Mouse (Mus musculus): ENCODE results near the gene Gba2. TPM values are rescaled to one million over a fixed set of nuclear protein-coding genes. Genes with fewer than 3 reads are reported as not detected.
"Not testable (repeated sequence)": the region's sequence is repeated elsewhere in the genome, so short reads cannot be mapped to it uniquely, and the experiment has no call there.

The Gba2 gene
- total RNA-seq, 4 experiments from 2014 or later, result 11.1 to 19.1 (median 15.7) TPM

- not testable (repeated sequence) for DNase-seq
Measured at GRCm38 (mm10) chr4:43551854-43552253, 26.8 kb downstream of the Gba2 start.

GRCm38 (mm10) chr4:43549055-43549454, 29.6 kb downstream of the Gba2 start:
- no peak for DNase-seq

- no peak for DNase-seq
Measured at GRCm38 (mm10) chr4:43547160-43547559, 31.5 kb downstream of the Gba2 start.

GRCm38 (mm10) chr4:43546375-43547047, 32.2 kb downstream of the Gba2 start:
- DNase-seq, result peak; percentile 70

GRCm38 (mm10) chr4:43542044-43542443, 36.6 kb downstream of the Gba2 start:
- no peak for DNase-seq

GRCm38 (mm10) chr4:43536031-43536430, 42.6 kb downstream of the Gba2 start:
- DNase-seq, result no peak

GRCm38 (mm10) chr4:43535628-43536027, 43.0 kb downstream of the Gba2 start:
- no peak for DNase-seq

- DNase-seq, result peak; percentile 88
Measured at GRCm38 (mm10) chr4:43533270-43533669, 45.4 kb downstream of the Gba2 start.

GRCm38 (mm10) chr4:43530581-43530980, 48.1 kb downstream of the Gba2 start:
- no peak for DNase-seq

- DNase-seq, result no peak
Measured at GRCm38 (mm10) chr4:43530081-43530501, 48.6 kb downstream of the Gba2 start.

GRCm38 (mm10) chr4:43528487-43528886, 50.2 kb downstream of the Gba2 start:
- no peak for DNase-seq

- no peak for DNase-seq
Measured at GRCm38 (mm10) chr4:43527880-43528279, 50.8 kb downstream of the Gba2 start.

GRCm38 (mm10) chr4:43519956-43520355, 58.7 kb downstream of the Gba2 start:
- peak; percentile 78 for DNase-seq

- DNase-seq, result no peak
Measured at GRCm38 (mm10) chr4:43519551-43519950, 59.1 kb downstream of the Gba2 start.

Other genes starting within 250 kb of the Gba2 start
- 10 to 100 TPM; 38.8 to 46.9 (median 43.2) TPM for gene Rusc2, start 196.9 kb downstream of the Gba2 start, total RNA-seq (2022)
- gene Fam166b, start 149.7 kb downstream of the Gba2 start, total RNA-seq (2022), result not detected
- gene Tesk1, start 136.9 kb downstream of the Gba2 start, total RNA-seq (2022), result 10 to 100 TPM; 55.1 to 64.9 (median 59.3) TPM
- 1 to 10 TPM; 1.6 to 5.6 (median 4.9) TPM for gene Cd72, start 124.2 kb downstream of the Gba2 start, total RNA-seq (2022)
- gene Sit1, start 95.1 kb downstream of the Gba2 start, total RNA-seq (2022), result under 1 TPM in 1 of 4 experiments, not detected in 3; 0.48 TPM
- 10 to 100 TPM; 60.5 to 81.9 (median 64.0) TPM for gene Ccdc107, start 86.0 kb downstream of the Gba2 start, total RNA-seq (2022)
- 1 to 10 TPM in 2 of 4 experiments, under 1 TPM in 2; 0.73 to 2.0 (median 1.2) TPM for gene Arhgef39, start 79.2 kb downstream of the Gba2 start, total RNA-seq (2022)
- gene Car9, start 71.9 kb downstream of the Gba2 start, total RNA-seq (2022), result under 1 TPM in 3 of 4 experiments, not detected in 1; 0.32 to 0.68 (median 0.56) TPM
- 10 to 100 TPM; 32.3 to 89.4 (median 52.6) TPM for gene Tpm2, start 55.1 kb downstream of the Gba2 start, total RNA-seq (2022)
- 100 to 1,000 TPM; 141 to 201 (median 150) TPM for gene Creb3, start 16.5 kb downstream of the Gba2 start, total RNA-seq (2022)
- 100 to 1,000 TPM; 249 to 319 (median 289) TPM for gene Tln1, start 16.2 kb downstream of the Gba2 start, total RNA-seq (2022)
- gene Rgp1, start 158 bp downstream of the Gba2 start, total RNA-seq (2022), result 10 to 100 TPM; 41.0 to 66.1 (median 56.9) TPM
- gene Msmp, start 5.6 kb upstream of the Gba2 start, total RNA-seq (2022), result 1 to 10 TPM; 2.0 to 2.7 (median 2.4) TPM
- gene Npr2, start 53.1 kb upstream of the Gba2 start, total RNA-seq (2022), result 10 to 100 TPM; 29.6 to 78.6 (median 54.0) TPM
- gene Spag8, start 74.7 kb upstream of the Gba2 start, total RNA-seq (2022), result 1 to 10 TPM in 3 of 4 experiments, under 1 TPM in 1; 0.58 to 2.3 (median 1.4) TPM
- gene Hint2, start 77.6 kb upstream of the Gba2 start, total RNA-seq (2022), result 100 to 1,000 TPM in 1 of 4 experiments, 10 to 100 TPM in 3; 80.8 to 112 (median 97.8) TPM
- gene Tmem8b, start 90.1 kb upstream of the Gba2 start, total RNA-seq (2022), result 10 to 100 TPM in 2 of 4 experiments, 1 to 10 TPM in 2; 6.0 to 10.9 (median 8.3) TPM
- under 1 TPM; 0.14 to 0.67 (median 0.41) TPM for gene Fam221b, start 90.3 kb upstream of the Gba2 start, total RNA-seq (2022)
- not detected for gene Olfr70, start 121.9 kb upstream of the Gba2 start, total RNA-seq (2022)
- not detected for gene Olfr71, start 131.4 kb upstream of the Gba2 start, total RNA-seq (2022)
- gene Hrct1, start 148.3 kb upstream of the Gba2 start, total RNA-seq (2022), result 1 to 10 TPM; 1.4 to 4.8 (median 2.6) TPM
- gene Spaar, start 151.2 kb upstream of the Gba2 start, total RNA-seq (2022), result 1 to 10 TPM; 1.6 to 2.3 (median 1.9) TPM
- not detected for gene Olfr159, start 192.1 kb upstream of the Gba2 start, total RNA-seq (2022)
- gene Olfr156, start 245.0 kb upstream of the Gba2 start, total RNA-seq (2022), result not detected

All from adrenal gland, adult 8-10 months (tissue).